Mouse (Mus musculus) 3134 (cell line): ENCODE measurements around the gene Rere.
"Not testable (repeated sequence)": the region's sequence is repeated elsewhere in the genome, so short reads cannot be mapped to it uniquely, and the experiment has no call there.

Experiments used
- DNase-seq: peaks from one replicate; pipeline ENCODE4 v3.0.0-alpha.2; 2011; ENCODE audit warnings: low spot score; ENCODE audit not compliant: insufficient read length; ENCODE audit errors: extremely low read depth

Gene Rere

DNA sequence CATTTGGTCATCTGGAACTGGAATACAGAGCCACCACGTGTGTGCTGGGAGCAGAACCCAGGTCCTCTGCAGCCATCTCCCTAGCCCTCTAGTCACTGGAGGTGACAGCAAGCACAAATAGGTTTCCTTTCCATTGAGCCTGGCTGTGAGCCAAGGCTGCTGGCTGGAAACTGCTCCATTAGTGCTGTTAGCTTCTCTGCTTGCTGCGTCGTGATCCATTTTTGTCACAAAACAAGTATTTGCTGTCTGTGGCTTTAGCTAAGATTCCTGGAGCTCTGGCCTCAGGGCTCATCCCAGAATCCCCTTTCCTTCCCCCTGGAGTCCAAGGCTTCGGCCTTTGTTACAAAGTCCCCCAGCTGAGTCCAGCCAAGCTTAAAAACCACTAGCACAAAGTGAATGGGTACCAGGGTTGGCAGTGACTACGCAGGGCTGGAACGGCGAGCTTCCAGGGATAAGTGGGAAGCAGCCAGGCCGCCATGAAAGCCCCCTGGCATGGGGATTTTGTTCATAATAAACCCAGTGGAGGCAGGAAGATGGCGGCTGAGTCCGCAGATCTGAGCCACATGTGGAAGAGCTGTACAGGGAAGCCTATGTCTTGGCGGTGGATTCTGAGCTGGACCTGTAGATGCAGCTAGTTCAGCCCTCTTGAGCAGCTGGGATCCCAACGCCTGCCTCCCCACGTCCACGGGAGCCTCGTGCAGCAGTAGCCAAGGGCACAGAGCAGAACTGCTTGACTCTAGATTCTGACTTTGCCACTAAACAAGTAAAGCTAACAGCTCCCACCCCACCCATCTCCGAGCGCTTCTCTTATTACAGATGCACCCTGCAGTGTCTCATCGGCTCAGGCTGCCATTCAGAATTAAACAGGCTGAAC, 30.7 kb upstream of the Rere start:
- DNase-seq, result peak; percentile 48

DNA sequence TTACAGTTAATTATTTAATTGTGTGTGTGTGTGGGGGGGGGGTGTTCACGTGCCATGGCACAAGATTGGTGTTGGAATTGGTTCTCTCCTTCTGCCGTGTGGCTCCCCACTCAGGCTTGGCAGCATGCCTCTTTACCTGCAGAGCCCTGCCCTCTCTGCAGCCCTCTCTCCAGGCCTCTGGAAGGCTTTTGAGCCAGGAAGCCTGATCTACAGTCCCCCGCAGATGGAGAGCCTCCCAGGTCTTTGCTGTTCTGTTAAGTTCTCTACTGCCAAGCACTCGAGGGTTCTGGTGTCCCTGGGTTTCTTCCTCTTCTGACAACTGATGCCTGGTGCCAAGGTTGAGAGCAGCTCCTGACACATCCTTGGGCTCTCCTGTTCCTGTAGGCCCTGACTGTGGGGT, 27.0 kb upstream of the Rere start:
- no peak for DNase-seq

DNA sequence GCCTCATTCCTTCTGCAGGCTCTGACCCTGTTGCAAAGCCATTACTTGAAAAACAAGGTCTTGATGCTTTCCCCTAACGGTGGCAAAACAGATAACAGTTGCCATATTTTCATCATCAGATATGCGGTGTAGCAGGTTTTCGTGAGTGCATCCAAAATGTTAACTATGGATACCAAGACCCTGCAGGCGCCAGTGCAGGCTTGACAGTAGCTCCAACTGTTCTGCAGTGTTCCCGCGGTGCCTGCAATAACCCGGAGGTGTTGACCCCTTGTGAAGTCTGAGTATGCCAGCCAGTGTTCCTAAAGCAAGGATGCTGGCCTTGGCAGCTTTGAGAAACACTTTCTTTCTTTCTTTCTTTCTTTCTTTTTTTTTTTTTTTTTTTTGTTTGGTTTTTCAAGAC, 26.3 kb upstream of the Rere start:
- no peak for DNase-seq

DNA sequence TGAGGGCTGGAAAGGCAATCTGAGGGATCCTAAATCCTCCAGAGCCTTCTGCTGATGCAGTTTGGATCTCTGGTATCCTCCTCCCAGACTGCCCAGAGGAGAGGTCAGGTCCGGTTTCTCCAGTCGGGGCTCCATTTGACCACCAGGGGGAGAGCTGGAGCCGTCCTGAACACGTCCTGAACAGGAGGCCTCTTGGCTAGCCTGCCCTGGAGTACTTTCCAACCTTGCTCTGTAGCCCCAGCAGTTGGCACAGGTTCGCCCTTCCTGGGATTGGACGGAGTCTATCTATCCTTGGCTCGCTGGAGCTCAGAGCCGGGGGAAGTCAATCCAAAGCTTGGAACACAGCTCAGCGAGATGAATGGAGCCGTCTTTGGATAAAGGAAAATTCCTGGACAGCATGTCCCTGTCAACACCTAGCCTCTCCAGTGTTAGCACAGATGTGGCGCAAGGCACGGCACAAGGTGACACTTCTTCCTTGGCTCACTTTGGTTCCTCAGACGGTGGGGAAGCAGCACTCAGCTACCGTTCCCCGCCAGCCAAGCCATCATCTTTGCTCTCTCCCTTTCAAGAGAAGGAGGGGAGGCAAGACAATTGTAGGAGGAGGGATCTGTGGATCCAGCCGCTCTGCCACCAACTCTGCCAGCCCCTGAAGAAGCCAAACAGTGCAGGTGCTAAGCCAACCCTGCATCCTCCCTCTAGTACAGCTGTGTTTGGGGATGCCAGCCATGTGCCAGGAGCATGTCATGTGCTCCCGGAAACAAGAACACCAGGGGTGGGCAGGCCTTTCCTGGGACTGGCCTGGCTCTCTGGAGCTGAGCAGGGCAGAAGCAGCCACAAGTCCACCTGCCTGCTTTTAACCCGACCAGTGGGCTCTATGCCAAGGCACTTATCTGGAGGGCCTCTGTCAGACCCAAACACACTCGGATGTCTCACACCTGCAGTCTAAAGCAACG, 23.9 kb upstream of the Rere start:
- peak; percentile 59 for DNase-seq

DNA sequence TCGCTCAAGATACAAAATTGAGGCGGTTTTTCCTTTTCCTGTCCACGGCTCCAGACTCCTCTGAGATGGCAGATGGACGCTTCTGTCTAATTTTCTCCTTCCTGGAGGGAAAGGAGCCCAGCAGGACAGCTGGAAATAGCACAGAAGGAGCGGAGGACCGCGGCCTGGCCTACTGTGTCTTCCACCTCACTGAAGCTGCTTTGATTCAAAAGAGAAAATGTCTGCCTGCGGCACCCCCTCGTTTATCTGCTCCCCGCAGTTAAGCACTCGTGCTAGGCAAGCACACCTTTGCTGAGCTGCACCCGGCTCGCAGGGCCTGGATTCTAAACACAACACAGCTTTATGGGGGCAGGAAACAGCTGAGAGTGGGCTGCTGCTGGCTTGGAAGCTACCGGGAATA, 23.1 kb upstream of the Rere start:
- DNase-seq, result no peak

DNA sequence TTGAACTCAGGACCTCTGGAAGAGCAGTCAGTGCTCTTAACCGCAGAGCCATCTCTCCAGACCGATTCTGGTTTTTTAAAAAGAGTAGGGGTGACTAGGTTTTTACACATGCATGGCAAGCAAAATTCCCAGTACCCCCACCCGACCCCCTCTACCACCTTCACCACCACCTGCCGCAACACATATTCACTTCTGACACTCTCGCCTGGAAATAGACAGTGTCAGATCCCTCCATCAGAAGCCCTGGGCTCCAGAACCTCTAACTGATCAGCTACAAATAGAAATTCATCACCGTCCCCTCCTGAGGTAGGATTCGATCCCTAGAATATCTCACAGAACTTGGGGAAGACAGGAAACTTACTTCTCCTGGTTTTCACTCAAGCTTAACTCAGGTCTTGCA, 21.9 kb upstream of the Rere start:
- DNase-seq, result no peak

DNA sequence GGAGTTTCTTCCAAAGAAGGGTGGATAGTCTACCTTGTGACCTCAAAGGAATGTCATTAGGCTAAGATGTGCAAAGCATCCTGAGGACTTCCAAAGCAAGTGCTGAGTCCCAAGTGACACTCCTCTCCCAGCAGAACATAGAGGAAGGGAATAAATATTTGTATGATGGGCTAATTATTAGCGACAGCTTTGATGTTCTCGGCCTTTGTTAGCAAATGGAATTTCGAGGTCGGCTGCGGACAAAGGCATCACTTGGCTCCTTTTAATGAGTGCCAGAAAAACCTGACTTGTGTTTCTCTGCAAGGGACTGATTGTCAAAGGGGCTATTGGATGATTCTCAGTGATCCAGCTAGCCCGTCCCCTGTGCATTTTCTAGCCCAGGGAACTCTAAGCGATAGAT, 21.3 kb upstream of the Rere start:
- no peak for DNase-seq

DNA sequence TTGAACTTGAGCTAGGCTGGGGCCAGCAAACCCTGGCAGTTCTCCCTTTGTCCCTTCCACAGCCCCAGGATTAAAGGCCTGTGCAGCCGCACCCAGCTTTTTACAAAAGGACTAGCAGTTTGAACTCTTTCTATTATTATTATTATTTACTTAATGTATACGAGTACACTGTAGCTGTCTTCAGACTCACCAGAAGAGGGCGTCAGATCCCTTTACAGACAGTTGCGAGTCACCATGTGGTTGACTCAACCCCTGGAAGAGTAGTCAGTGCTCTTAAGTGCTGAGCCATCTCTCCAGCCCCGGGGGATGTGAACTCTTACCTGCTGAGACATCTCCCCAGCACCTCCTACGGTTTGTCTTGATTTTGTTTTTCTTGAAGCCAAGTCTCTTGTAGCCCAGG, 20.7 kb upstream of the Rere start:
- no peak for DNase-seq

DNA sequence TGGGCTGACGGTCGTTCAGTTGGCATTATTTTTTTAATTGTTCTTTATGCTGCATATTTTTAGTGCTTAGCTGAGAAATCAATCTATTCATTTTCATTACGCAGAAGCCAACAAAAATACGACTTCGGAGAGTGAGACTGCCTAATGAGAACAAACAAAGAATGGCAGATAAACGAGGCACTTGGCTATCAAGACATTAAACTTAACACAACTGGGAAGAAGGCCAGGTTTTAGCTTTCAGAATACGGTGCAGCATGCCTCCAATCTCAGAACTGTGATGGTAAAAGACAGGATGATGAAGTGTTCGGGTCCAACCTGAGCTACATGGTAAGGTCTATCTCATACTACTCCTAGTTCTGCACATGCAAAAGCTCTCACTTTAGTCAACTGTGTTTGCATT, 19.1 kb upstream of the Rere start:
- DNase-seq, result no peak

DNA sequence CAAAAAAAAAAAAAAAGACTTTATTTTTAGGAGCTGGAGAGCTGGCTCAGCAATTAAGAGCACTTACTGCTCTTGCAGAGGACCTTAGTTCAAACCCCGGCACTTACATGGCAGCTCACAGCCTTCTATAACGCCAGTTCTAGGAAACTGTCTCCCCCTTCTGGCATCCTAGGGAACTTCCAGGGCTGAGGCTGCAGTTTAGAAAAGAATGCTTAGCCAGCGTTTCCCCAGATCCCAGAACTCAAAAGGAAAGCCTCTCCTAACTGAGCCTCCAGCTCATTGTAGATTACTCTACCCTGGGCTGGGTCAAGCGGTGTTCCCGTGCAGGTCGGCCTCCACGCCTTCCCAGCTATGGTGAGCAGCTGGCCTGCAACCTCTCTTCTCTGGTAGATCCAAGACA, 16.5 kb upstream of the Rere start:
- no peak for DNase-seq

DNA sequence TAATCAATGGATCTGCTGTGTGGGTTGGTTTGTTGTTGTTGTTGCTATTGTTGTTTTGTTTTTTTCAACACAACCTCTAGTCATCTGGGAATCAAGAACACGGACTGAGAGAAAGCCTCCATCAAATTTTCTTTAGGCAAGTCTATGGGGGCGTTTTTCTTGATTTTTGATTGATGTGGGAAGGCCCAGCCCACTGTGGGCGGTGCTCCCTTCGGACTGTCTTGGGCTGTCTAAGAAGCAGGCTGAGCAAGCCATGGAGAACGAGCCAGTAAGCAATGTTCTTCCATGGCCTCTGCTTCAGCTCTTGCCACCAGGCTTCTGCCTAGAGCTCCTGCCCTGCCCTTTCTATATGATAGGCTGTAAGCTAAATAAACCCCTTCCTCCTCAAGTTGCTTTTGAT, 16.0 kb upstream of the Rere start:
- DNase-seq, result no peak

DNA sequence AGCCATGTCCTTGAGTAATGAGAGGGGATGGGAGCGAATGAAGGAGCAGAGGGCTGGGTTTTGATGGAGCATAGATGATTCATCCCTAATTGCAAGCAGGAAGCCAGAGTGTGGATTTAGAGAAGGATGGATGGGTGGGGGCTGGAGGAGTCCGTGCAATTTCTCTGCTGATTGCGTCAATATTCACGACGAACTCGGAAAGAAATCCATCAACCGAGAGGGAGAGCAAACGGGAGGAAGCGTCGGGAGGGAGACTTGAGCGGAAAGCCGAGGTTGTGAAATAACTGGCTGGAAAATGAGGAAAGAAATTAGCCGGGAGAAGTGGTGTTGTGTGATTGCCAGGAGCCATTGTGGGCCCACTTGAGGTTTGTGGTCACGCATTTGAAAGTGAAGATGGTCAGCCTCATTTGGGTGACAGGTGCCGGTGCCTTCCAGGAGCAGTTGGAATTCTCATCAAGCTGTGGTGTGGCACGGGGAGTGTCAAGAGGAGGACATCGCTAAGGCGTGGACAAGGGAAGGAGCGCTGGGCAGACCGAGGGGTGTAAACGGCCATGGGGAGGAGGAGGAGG, 14.7 kb upstream of the Rere start:
- DNase-seq, result peak; percentile 77

DNA sequence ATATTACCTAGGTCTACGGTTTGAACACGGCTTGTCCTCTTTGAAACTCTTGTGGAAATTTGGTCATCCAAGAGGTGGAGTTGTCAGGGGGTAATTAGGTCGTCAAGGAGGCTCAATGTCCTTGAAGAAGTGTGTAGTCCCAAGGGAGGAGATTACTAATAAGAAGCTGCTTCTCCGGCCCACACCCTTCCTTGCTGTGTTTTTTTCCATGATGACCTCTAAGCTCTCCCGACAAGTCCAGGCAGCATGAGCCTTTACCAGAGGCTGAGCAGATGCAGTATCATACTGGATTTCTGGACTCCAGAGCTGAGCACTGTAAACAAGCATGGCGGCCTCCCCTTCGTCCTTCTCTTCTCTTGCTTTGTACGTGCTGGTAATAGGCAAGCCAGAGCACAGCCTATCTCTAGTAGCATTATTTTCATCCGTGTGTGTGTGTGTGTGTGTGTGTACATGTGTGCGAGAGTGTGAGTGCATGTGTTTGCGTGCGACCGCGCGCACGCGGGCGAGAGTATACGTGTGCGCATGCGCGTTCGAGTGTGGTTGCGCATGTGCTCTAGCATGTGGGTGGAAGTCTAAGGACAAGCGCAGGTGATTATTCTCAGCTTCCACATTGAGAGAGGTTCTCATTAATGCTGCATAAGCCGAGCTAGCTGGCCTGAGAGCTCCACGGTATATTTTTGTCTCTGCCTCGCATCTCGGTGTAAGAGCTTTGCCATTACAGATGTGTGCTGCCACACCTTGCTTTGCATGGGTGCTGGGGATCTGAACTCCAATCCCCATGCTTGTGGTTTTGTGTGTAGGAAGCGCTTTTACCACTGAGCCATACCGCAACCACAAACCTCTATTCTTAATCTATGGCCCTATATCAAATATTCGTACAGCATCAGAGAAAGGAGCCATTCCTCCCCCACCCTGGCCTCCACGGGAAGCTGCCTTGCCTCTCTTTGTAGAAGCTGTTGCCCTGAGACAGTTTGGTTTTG, 12.5 kb upstream of the Rere start:
- peak; percentile 30 for DNase-seq

DNA sequence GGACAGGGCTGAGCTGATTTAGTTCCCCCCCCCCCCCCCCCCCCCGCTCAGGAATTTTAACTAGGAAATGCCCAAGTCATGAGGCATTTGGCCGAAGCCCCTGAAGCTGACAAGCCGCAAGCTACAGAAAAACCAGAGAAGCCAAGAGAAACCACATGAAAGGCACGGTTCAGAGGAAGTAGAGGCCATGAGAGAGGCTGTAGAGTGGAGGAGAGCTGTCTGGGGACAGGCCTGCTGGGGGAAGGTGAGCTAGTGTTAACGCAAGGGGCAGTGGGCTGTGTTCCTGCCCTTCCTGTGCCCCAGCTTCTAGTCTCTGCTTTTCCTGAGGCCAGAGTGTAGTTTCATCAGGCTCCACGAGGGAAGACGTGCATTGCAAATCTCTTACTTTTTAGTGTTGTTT, 11.8 kb upstream of the Rere start:
- DNase-seq, result peak; percentile 80

DNA sequence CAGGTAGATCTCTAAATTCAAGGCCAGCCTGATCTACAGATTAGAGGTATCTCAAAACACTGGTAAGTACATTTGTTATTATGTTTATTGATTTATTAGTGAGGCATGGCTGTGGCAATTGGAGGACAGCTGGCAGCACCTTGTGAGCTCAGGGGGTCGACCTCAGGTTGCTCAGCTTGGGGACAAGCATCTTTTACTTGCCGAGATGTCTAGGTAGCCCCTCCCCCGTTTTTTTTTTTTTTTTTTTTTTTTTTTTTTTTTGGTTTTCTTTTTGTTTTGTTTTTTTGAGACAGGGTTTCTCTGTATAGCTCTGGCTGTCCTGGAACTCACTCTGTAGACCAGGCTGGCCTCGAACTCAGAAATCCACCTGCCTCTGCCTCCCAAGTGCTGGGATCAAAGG, 10.7 kb upstream of the Rere start:
- DNase-seq, result not testable (repeated sequence)

DNA sequence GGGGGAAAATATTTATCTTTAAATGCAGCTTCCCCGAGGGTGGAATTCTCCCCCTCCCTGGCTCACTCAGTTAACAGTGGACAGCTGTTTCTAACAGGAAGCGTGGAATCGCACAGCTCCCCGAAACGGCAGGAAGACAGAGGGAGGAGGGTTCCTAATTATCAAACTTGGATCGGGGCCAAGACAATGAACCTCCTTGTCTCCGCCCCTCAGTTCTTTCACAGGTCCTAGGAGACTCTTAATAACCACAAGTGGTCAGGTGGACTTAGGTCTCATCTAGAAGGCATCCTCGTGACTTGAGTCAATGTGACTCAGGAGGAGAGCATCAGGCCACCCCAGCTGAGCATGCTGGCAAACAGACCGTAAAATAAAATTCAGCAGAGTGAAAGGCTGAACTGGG, 8.7 kb upstream of the Rere start:
- DNase-seq, result peak; percentile 61

DNA sequence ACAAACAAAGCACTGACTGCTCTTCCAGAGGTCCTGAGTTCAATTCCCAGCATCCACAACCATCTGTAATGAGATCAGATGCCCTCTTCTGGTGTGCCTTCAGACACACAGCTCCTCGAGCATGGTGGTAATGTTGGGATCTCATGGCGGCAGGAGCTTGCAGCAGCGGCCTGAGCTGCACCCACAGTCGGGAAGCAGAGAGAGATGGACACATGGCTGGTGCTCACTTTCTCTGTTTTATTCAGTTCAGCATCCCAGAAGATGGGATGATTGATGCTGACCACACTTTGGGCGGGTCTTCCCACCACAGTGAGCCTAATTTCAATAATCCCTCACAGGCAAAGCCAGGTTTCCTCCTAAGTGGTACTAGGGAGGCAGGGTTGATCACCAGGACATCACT, 5.9 kb upstream of the Rere start:
- DNase-seq, result no peak

DNA sequence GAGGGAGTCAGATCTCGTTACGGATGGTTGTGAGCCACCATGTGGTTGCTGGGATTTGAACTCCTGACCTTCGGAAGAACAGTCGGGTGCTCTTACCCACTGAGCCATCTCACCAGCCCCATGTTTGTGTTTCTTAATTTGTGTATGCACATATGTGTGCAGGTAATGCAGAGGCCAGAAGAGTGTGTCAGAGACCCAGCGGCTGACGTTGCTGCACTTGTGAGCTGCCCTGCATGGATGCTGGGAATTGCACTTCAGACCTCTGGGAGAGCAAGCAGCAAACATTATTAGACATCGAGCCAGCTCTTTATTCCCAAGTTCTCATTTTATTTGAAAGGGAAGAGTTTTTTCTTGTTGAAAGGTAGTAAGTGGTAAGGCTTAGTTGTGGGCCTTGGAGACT, 2.1 kb upstream of the Rere start:
- DNase-seq, result not testable (repeated sequence)

DNA sequence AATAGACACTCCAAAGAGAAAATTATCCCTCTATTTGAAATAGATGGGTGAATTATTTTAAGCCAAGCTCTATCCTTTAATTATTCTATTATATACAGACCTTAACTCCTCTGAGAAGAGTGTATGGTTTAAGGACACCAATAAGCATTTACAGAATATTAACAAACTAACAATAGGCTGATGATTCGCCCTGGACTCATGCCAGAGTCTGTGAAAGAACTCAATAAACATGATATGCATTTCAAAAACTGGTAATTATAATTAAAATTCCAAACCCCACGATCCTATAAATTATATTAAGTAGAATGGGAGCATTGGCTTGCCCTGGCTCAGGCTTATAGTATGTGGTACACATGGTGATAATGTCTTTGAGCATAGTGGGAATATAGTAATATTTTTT, 1.4 kb upstream of the Rere start:
- DNase-seq, result no peak

DNA sequence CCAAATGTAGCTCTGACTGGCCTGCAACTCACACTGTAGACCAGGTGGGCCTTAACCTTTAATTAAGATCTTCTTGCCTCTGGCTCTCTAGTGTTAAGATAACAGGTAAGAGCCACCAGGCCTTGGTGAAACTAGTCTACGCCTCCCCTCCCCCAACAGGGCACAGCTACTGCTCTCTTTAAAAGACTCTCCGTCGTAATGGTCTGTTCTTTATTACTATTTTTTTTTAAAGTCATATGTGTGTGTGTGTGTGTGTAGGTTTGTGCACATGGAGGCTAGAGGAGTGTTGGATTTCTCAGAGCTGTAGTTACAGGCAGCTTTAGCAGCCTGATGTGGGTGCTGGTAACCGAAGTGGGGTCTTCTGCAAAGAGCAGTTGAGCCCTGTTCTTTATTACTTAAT, 987 bp upstream of the Rere start:
- no peak for DNase-seq
